Mouse (Mus musculus): Measurements from ENCODE around the gene Zfp52.

Gene Zfp52

DNA sequence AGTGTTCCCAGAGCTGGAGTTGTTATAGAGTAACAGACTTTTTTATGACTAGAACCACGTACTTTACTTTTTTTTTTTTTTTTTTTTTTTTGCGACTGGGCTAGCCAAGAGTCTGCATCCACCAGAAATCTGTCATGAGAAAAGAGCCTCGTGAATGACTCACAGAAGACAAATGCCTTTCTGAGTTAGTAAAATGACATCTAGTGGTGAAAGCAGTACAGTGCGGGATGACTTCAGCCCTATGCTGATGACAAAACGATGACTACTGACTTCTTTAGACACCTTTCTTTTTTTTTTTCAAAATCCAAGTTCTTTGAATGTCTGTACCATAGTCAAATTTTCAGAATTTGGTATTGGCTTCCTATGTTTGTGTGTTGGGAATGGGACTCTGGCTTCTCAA is 30.9 kb downstream of the Zfp52 start:
- peak; percentile 58 for DNase-seq (ENCODE audit: low spot score)

DNA sequence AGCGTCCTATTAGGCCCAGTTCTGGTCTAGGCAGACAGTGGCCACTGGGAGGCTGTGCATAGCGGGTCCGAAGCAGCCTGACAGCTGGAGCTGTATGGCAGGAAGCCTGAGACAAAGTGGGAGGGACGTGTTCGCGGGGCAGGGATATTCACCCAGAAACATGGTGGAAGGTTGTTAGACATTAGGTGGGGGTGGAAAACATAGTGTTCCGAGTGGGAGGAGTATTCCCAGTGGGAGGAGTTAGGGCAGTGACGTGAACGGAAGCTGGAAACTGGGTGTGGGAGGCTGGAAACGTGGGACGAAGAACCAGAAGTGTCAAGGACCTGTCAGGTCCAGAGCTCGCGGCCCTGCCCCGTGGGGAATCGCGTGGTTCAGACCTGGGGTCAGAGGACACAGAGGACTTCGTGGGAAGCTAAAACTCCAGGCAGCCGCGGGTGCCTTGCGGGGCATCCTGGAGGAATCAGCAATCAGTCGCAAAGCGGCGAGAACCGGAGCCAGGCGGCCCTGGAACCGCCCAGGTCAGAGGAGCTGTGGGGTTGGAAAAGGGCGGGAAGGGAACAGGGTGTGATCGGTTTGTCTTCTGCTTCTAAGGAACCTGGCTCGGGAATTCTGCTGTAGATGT is 31.5 kb downstream of the Zfp52 start, which contains the start of gene Zfp948:
Gene Zfp948 (plus strand): TSS at position 281 of the 622 bp plus-strand sequence.
- peak; percentile 40 for DNase-seq (ENCODE audit: low spot score)

DNA sequence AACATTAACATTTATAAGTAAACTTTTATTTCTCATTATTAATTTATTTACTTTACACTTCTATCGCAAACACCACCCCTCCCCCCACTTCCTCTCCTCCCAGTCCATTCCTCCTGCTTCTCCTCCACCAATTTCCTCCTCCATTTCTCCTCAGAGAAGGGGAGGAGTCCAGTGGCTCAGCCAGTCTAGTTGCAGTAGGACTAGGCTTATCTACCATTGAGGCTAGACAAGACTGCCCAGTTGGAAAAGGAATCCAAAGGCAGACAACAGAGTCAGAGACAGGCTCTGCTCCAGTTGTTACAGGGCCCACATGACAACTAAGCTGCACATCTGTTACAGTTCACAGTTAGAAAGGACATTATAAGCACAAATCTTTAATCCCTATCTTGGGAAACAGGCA is 32.4 kb downstream of the Zfp52 start:
- DNase-seq (ENCODE audit: low spot score) = no peak

DNA sequence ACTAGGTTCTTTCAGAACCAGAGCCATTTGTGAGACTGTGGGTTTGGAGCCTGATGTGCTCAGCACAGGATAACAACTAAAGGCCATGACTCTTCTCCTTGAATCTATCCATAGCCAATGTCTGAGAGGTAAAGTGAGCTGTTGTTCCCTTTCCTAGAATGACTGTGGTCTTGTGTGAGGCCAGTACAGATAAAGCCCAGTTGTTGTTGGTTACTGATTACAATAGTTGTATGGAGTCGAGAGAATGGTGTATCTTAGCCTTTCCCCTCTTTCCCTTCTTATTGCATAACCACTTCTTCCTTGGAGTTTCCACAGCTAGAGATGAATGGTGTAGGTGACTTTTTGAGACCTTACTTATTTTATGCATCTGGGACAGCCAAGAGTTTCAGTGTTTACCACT is 43.7 kb downstream of the Zfp52 start:
- no peak for DNase-seq (ENCODE audit: low spot score)

DNA sequence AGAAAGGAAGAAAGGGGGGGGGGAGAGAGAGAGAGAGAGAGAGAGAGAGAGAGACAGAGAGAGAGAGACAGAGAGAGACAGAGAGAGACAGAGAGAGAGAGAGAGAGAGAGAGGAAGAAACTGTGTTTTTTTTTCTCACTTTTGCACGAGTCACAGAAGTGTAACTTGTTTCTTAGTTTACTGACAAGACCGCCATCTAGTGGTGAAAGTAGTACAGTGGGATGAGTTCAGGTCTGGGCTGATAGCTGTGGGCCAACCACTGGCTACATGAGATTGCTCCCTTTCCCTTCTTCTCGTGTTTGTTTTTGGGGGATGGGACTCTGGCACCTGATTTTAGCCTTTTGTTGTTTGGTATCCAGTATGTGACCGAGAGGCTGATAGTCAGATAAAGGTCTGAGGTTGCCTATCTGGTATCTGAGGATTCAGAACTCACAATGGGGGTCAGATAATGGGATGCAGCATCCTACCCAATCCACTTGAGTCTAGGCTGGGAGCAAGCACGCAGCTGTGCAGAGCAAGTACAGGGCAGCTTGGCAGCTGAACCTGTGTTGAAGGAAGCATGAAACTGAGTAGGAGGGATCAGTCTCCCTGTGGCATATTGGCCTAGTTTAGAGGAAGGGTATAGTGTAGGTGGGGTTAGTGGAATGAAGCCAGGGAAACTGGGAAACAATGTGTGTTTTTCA is 44.3 kb downstream of the Zfp52 start:
- peak; percentile 56 for DNase-seq (ENCODE audit: low spot score)

DNA sequence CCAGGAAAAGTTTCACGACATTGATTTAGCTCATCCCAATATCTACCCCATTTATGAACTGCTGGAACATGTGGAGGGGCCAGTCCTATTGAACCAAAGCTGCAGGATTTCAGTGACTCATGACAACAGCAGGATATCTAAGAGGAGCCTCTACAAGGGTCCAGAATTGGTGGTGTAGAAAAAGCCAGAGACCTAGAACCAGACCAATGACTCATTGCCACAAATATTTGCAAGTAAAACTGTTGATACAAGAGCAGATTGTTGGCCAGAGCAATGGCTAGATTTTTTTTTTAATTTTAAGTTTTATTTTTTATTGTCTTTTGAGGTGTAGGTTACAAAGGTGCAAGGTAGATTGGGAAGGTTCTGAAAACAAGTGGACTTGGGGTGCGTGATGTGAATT is 50.2 kb downstream of the Zfp52 start:
- no peak for DNase-seq (ENCODE audit: low spot score)
